Mouse (Mus musculus) neutrophil, adult 5-6 weeks (primary cell): ENCODE measurements around the gene Fbxl5. TPM values are rescaled to one million over a fixed set of nuclear protein-coding genes. Genes with fewer than 3 reads are reported as not detected.
A peak's percentile ranks its signal among the peaks of the same experiment; 100 is the strongest.

ENCODE experiments used
- ATAC-seq: fragments of 151-379, 151-347 bp; 2 replicates; pipeline ENCODE4 v1.8.0; 2017; ENCODE audit warnings: mild to moderate bottlenecking, moderate TSS enrichment; ENCODE audit not compliant: insufficient number of reproducible peaks, poor library complexity, low FRiP score, severe bottlenecking; ENCODE audit errors: extremely low read depth
- total RNA-seq: library from RNA; stranded (forward); fragments of 200-1000 nt; gene quantifications from 2 replicates; pipeline ENCODE4 v1.2.3, GENCODE M21; 2017

Gene Fbxl5
- total RNA-seq, 1 experiment from 2014 or later = 724 TPM

DNA sequence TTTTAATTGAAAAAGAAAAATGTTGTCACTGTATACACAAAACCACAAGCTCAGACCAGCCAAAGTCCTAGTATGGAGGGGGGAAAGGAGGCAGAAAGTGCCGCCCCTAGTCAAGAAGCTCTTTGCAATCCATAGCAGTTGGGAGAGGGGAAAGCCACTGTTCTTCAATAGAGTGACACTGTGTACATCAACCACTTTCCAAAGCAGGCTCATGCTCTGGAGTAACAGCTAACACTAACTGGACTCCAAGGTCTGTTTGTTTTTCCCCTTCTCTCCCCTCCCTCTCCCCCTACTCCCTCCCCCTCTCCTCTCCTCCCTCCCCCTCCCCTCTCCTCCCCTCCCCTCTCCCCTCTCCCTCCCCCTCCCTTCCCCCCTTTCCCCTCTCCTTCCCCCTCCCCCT, 20.7 kb downstream of the Fbxl5 start:
- ATAC-seq = no peak

DNA sequence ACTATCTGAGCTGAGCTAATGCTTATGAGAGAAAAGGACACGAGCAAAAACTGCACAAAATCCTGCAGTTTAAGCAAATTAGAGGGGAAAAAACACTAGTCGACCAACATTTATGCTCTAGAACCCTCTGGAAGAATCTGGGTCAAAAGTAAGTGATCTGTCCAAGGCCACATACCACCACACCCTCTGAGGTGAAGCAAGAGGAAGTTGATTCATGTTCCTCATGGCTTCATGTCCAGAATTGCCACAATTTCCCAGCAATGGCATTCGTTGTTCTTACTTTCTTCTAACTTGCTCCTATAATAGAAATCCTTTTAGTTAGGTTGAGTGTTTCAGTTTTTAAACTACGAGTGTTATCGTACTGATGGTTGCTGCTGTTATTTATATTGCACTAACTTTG, 21.9 kb downstream of the Fbxl5 start:
- peak; percentile 62; the same call in 1 of the 2 replicates for ATAC-seq

DNA sequence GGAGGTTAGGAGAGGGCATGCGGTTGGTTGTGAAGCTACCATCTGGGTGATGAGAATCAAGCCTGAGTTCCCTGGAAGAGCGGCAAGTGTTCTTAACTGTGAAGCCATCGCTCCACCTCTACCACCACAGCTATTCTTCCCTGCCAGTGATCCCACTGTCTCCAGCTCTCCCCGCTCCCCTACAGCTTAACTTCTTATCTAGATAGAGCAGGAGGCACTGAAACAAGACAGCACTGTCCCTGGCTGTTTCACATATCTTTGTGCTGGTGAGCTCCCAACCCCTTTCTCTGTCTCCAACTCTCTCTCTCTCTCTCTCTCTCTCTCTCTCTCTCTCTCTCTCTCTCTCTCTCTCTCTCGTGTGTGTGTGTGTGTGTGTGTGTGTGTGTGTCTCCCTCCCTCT, 29.1 kb downstream of the Fbxl5 start:
- no peak for ATAC-seq

DNA sequence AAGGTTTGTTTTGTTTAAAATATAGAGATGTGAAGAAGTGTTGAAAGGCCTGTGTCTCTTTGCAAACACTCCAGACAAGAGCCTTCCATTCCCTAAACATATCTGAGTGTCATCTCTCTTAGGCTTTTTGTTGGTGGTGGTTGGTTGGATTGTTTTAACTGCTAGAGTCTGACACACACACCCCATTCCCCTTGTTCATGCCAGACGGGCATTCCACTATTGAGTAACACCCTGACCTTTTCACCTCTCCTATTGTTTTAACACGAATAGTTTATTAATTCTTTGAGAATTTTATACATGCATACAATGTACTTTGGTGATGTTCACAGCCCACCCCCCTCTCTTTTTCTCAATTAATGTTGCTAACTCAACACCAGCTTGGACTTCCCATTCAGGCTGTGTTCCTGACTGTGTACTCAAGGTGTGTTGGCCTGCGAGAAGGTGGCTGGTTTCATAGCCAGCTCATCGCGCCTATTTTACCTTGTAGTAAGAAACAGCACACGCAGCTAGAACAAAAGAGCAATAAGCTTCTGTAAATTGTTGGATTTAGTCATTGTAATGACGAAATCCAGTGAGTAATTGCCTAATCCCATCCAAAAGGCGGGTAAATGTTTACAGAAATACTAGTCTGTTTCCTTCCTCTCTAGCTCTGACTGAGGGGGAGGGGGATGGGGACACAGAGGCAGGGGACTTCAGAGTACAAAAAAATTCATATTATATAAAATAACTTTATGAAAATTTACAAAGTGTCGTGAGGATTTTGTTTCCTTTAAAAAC, 33.3 kb downstream of the Fbxl5 start:
- ATAC-seq = 0 out of 2 replicates have a peak, but pooled peaks have one; percentile 7

DNA sequence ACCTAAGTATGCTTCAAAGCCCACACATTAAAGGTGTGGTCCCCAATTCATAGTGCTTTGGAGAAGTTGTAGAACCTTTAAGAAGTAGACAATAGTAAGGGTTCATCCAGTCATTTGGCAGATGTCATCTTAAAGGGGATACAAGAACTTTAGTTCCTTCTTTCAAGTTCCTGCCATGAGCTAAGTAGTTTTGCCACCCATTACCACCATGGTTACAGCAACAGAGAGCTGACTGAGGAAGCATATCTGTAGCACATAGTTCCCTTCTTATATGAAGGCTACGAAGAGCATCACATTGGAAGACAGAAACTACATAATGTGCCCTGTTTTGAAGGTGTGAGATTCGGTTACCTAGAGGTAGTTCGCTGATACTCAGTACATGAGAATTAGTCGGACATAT, 34.8 kb downstream of the Fbxl5 start:
- peak; percentile 55 for ATAC-seq

DNA sequence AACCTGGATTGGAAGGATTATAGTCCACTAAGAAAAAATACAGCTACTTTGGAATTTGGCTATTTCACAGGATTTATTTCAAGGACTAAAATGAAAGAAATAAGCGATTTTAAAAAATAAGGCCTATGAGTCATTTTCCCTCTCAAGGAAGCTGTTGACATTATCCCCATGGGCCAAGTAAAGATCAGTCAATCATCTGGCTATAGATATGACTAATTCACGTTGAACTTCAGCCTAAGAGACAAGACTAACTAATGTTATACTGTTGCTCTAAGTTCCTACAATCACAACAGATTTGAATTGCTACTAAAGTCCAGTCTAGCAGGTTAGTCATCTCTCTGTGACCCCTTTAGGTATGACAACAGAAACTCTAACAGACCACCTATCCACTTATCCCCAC, 37.4 kb downstream of the Fbxl5 start:
- ATAC-seq = no peak

DNA sequence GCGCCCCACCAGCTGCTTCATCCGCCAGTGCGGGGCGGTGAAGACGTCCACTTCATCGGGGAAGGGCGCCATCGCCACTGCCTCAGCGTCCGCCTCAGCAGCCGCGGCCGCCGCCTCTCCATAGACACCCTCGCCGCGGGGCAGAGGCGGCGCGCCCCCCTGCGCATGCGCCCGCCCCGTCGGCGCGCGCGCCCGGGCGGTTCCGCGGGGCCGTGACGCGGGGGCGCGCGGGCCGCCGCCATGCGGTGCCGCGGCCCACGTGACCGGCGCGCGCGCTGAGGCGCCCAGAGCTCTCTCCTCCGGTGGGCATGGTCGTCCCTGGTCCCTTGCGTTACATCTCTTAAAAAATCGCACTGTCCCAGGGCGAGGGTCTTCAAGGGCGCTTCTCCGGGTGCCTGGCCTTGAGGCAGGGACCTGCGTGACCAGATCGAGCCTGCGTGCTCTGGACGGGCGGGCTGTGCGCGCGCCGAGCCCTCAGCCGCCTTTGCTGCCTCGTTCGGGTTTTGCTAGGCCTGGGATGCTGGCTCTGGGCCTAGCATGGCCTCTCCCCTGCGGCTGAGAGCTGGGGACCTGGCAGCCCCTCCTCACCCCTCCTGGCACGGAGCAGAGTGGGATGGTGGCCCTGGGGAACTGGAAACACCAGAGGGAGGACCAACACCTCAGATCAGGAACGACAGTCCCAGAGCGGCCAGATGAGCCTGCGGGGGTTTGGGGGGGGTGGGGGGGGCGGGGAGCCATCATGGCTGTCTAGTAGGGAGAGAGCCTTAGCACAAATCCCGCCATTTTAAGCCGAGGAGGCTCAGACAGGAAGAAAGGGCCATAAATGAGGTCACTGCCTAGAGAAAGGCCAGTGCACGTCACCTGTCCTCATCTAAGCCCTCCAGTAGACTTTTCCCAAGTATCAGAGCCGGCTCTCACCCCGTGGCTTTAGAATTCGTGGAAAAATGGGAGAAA, 39.2 kb downstream of the Fbxl5 start:
- peak; percentile 32 for ATAC-seq

DNA sequence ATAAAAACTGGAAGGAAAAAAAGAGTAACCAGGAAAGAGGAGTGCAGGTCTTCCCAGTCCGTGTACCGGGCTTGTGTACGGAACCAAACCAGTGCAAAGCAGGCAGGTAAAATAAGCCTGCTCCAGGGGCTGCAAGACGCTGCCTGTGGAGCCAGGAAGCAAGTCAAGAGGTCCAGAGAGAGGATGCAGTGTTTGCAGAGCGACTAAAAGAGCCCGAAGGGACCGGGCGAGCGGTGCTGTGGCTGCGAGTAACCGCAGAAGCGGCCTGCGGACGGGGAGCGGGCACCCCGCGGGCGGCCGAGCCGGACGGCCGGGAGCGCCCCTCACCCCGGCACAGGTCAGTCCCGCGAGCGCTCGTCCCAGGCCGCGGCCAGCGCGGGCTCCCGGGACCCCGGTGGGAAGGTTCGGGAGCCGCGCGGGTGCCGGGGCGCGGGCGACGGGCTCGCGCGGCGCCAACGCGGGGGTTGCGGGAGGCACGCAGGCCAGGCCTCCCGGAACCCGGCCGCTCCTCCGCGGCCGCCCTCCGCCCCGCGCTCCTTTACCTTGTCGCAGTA, 39.9 kb downstream of the Fbxl5 start:
- ATAC-seq = no peak

DNA sequence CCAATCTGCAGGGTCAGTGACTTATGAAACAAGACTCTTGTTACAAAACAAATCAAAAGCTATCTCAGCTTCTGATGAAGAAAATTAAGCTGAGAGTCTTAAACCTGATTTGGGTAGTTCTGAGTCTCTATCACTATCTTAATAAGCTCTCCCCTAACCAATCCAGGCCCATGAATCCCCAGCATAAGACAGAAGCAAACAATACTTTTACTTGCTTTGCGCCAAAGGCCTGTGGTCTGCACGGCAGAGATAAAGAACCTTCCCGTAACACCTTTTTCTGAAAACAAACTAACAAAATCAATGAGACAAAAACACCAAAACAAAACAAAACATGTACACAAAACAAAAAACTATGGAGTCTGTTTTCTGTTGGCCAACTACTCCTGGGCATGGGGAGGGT, 42.9 kb downstream of the Fbxl5 start:
- no peak for ATAC-seq

DNA sequence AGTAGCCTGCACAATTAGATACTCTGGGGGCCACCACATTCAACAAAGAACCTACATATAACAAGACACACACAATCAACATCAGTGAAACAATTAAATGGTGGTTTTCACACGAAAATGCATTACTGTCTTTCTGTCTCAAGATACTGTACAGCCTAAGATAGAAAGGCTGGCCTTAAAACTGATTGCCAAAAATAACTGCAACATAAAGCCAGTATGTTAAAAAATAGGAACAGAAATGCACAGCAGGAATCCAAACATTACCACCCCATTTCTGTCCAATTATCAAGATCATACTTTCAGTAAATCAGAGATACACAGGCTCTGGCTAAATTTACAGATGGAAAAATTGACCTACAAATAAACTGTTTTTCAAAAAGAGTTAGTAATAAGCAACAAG, 44.4 kb downstream of the Fbxl5 start:
- ATAC-seq = no peak

DNA sequence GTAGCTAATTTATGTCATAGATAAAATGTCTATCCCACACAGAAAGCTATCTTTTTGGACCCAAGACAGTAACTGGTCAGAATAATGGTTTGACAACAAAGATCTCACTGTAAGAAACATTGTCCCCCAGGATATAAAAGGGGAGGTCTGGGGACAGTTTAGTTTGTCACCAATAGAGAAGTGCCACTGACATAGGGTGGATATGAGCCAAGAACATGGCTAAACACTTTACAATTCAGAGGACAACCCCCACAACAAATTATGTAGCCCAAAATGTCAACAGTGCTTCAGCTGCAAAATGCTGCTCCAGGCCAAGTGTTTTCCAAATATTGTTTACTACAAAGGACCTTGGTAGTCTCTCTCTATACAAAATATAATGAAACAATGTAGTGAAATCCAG, 45.0 kb downstream of the Fbxl5 start:
- no peak for ATAC-seq

DNA sequence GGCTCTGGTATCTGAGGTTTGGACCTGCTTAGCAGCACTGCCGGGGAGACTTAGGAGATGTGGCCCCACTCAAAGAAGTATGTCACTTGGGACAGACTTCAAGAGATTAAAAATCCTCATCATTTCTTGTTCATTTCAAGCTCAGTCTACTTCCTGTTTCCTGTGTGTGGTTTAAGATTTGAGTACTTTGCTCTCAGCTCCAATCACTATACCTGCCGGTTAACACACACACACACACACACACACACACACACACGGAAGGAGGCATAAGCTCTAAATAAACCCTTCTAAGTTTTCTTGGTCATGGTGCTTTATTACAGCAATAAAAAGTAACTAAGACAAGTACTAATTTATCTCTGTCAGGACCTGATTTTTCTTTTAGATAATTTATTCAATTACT, 49.9 kb downstream of the Fbxl5 start:
- peak; percentile 39; the same call in 1 of the 2 replicates for ATAC-seq

DNA sequence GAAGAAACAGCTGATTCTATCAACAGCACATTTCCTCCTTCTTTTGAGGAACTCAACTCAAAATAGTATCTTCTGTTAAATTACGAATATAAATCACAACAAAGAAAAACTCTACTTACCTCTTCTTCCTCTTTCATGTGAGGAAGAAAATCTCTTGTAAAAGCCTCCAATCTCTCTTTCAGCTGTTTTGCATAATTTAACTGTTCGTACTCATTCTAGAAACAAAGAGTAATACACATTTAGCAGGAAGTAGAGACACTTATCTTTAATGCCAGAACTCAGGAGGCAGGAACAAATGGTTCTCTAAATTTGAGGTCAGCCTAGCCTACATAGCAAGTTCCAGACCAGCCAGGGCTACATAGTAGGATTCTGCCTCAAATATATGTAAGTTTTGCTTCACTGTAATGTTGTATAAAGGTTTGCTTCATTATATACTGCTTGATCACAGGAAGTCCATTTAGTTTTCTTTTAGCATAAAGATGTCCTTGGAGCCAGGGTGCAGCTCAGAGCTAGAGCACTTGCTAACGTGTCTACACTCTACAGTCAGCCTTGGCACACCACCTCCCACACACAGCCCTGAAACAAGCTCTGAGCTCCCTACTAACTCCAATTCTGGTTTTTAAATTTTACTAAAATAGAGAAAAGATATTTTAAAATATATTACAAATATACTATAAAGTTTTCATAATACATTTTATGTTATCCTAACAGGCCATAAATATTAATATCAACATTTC, 50.7 kb downstream of the Fbxl5 start:
- 0 out of 2 replicates have a peak, but pooled peaks have one; percentile 13 for ATAC-seq

DNA sequence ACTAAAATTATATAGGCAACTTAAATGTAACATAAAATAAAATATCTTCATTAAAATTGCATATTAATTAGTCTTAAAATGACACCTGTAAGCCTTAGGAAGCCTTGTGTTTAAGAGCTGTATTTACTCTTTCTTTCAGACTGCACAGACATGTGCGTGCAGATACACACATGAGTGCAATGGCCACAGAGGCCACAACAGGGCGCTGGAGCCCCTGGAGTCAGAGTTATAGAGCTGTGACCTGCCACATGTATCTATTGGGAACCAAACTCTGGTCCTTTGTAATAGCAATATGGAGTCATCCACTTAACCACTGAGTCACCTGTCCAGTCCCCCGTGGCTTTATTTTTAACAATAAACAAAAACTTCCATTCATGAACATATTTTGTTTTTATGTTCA, 72.3 kb downstream of the Fbxl5 start:
- no peak for ATAC-seq

DNA sequence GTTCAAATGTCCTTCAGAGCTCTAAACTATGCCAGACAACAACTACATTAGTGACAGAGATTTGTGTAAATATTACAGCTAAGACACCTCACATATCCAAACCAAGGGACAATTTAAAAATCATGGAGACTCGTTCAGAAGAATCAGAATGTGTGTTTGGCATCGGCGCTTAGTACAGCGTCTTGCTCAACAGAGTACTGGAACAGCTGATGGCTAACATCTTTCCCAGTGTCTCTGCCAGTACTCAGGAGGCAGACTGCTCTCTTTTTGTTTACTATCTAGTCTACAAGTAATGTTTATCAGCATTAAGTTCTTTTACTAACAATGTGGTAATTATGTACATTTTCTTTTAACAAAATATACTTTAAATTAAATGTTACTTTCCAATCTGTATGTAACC, 73.4 kb downstream of the Fbxl5 start:
- no peak for ATAC-seq

DNA sequence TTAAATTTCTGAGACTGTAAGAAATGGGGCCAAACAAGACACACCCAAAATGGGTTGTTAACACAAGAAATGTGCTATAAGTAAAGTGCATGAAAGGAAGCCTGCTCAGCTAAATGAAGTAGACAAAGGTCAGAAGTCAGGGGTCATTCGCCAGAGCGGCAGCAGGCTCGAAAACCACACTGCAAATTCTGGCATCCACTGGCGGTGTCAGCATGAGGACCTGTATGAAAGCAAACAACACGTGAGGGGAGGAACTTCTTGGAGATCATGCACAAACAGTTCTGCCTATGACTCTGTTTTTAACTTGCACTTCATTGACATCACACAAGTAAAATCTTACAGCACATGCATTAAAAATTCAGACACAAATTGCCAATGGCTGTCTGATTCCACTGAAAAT, 76.3 kb downstream of the Fbxl5 start:
- no peak for ATAC-seq

DNA sequence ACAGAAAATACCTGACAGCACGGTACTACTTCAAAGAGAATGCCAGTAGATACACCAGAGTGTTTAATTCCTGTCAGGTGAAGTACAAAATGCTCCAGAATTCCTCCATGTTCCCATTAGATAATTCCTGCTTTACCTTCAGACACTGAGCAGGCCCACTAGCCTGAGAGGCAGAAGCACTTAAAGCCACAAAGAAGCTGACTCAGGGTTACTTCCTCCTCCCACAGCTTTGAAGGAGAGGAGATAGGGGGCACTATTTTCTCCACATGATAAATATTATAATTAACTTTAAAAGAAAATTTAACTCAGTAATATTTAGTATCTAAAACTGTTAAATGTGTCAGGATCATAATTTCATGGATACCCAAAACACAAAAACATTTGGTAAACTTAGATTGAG, 77.3 kb downstream of the Fbxl5 start:
- ATAC-seq = no peak

DNA sequence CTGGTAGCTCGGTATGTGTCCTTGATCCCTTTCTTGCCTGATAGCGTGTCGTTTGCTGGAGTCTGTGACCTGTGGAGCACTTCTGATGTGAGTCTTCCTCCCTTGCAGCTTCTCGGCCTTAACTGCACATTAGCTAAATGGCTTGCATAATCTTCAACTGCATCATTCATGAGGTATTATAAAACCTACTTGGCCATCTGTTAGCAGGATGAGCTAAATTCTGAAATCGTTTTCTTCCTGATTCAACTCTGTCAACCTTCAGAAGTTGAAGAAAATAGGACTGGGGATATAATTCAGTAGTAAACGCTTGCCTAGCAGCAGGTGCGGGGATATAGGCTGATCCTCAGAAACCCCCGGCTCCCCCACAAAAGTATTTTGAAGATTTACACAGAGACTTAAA, 89.1 kb downstream of the Fbxl5 start:
- no peak for ATAC-seq
